Mouse (Mus musculus) 3134 (cell line): ENCODE data around the gene Gm10234.

Source experiments
- DNase-seq: peaks from one replicate; pipeline ENCODE4 v3.0.0-alpha.2; 2011; ENCODE audit warnings: low spot score; ENCODE audit not compliant: insufficient read length; ENCODE audit errors: extremely low read depth

The Gm10234 gene

DNA sequence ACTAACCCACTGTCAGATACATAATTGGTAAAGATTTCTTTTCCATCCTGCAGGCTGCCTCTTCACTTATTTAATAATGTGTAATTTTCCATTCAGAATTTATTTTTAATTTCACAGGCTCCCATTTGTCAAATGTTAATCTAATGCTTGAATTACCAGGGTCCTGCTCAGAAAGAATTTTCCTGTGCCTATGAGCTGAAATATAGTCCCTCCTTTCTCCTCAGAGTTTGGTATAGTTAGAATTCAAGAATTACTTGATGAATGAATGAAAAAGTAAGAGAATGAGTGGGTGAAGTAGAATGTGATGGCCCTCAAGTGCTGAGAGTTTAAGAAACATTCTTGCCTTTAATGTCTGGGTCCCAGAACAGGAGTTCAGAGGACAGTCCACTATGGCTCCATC, at the start of gene Gm10234:
Gm10234 (plus strand) TSS at position 301 of the 400 bp plus-strand sequence.
- DNase-seq, result no peak

DNA sequence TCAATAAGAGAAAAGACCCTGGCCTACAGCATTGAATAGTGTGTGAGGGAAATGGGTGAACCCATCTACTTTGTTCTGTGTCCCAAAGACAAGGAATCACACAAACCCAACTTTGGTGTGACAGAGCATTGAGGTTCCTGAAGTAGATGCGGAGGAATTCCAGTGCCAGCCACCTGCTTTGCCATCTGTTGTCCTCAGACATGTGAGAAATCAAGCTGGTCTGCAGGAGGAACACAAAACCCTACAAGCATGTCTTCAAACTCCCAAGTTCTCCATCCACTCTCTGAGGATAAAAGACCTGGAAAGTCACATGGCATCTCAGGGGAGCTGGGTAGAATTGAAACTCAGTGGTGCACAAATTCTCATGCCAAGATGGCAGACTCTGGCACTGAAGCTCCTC, 44.3 kb upstream of the Gm10234 start:
- DNase-seq, result no peak

DNA sequence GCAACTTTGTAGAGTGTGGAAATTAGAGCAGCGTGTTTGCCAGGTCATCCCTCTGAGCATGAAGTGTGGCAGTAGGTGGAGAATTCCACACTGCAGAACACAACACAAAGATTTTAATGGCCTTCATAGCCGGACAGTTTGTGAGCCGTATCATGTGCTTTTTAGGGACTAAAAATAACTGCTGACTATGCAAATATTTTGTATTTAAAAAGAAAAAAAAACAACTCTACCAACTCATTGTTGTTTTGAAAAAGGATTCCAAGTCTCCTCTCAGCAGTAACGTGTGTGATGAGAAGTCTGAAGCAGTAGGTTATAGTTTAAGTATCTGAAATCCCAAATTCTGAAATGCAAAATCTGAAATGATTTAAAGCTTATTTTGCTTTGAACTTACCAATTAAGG, 25.9 kb upstream of the Gm10234 start:
- no peak for DNase-seq

DNA sequence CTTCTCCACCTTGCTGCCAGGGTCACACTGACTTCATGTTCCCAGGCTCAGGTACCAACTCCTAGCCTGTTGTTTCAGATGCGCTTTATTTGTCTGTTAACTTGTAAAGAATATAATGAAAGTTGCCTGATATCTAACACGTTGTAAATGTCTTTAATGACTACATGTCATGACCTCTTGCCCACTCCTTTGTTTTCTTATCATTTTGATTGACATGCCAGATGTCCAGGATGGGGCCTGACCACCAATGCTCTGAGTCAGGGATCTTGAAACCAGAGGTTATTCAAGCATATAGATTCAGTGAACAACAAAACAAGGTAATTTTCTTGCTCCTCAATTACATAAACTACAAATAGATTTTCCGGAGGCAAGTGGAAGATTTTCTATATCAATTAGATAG, 23.5 kb upstream of the Gm10234 start:
- DNase-seq, result no peak

DNA sequence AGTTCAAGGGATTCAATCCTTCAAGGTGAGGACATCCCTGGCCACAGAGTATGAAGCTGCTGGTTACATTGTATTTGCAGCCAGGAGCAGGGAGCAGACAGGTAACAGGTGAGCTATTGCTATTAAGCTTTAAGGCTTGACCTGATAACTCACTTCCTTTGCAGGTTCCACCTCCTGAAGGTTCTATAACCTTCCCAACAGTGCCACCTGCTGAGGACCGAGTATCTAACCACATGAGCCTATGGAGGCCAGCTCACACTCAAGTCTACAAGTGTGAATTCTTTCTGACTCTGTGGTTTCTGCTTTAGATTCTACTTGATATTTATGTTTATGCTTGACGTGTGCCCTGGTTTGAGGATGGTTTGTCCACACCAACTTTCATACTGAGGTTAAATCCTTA, 21.3 kb upstream of the Gm10234 start:
- DNase-seq, result no peak

DNA sequence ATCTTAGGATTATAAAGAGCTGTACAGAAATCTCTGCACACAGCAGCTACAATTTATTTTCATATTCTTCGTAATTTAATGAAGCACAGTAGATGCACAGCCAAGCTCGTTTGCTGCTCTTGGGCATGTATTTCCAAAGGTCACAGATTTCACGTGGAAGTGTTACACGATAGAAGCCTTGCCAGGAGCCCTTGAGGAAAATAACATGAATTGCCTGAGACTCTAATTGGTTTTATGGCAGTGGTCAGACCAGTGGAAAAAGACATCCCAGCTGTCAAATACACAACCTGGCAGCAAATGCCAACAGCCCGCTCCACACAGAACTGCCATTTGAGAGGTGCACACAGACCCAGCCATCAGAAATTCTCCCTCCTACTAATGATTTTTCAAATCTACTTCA, 9.3 kb downstream of the Gm10234 start:
- no peak for DNase-seq

DNA sequence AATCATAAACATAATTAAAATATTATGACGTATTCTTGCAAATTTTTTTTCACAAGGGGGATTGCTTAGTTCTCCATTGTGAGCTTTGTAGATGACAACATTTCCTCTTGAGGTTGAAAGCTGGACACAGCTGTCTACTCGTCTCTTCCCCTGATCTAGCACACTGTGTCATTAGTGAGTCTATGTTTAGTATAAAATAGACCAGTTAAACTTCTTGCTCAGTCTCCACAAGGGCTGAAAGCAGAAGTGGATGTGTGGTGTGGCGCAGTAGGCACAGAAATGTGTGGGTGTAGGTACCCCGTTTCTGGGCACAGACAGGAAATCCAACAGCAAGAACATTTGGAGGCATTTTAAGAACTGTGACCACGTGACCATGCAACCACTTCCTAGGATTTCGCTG, 12.9 kb downstream of the Gm10234 start:
- no peak for DNase-seq

DNA sequence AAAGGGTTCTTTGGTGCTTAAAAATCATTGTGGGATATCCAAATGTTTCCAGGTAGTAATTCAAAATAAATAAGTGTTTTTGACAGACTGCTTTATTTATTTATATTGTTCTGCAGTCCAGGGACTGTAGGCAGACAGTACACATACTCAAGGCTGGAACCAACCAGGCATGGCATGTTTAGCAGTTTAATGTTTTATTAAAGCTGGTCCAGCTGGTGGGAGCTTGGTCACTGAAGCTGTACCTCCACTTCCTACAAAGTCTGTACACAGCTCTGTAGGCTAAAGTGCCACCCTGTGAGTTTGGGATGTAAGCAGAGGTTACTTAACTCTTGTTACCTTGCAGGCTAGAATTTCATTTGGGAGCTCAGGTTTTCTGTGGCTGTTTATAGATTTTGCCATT, 27.5 kb downstream of the Gm10234 start:
- no peak for DNase-seq

DNA sequence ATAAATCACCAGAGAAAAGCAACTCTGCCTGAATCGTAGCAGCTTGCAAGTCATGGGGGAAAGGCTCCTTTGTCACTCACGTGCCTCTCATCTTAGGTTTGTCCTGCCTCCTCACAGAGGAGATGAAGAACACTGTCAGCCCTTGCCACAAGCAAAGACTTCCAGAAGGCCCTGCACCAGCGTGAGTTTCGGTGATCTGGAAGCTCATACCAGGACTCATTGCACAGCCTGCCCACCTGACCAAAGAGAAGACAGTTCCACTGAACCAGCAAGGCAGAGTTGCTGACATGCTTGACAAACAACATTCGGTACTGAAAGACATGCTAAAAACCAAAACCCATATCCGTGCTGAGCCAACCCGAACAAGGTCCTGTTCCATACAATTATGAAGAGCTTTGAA, 31.1 kb downstream of the Gm10234 start:
- DNase-seq, result no peak

DNA sequence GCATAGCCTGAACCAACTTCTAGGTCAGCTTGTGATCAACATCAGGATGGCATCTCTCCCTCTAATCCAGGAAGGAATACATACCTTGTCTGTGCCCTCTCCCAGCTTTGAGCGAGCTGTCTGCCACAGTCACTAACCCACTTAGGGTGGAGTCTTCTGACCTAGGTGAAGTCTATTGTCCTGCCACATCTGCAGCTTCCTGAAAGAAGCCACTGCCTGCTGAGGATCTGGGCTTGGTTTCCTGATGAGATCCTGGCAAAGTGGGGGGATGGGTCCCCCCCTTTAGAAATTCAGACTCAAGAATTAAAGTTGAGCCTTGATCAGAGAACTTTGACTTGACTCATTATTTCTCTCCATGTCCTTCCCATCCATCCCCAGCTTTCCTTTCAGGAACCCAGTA, 32.0 kb downstream of the Gm10234 start:
- no peak for DNase-seq

DNA sequence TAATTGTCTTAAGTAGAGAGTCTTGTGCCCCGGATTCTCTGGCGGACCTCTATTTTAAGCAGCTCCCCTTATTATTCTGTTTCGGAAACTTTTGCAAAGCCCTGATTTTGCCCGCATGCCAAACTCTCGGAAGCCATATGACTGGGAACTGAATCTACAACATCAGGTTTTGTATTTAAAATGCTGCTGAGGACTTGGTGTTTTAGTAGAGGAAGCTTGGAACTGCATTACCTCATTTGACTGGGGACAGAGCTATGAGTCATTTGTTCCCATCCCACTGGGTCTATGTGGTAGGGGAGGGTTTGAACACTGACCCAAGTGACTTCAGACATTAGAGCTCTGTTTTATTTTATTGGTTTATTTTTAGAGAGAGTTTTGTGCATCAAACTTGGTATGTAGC, 38.2 kb downstream of the Gm10234 start:
- DNase-seq, result no peak

DNA sequence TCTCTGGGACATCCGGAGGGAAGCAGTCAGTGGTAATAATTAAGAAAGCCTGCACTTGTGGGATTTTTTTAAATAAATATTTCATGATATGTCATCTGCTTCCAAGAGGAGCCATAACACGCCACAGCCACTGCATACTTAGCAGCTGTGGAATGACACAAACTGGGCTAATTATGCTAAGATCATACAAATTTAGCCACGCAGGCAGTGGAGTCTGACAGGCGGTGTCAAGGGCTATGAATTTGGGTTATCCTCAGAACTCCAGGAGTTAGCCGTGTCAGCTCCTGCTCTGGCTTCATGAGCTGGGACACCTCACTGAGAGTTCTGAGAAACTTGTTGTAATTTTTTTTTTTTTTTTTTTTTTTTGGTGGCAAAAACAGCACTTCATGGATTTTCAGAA, 40.8 kb downstream of the Gm10234 start:
- no peak for DNase-seq

DNA sequence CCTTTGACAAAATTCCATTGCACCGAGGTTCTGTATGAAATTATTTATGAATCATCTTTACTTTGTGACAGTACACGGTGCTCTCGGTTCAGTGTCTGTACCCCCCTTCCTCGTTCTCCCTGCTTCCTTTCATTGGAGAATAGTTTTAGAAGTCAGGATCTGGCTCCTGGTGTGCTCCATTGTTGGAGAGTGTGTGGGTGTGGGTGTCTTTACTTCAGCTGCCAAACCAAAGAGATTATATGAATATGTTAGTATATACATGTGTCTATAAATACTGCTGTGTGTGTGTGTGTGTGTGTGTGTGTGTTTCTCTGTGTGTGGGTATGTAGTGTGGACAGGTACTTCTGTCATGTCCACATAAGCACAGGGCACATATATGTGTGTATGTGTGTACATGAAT, 49.9 kb downstream of the Gm10234 start:
- no peak for DNase-seq
